Mouse (Mus musculus) lung, postnatal 25 days (tissue): ENCODE results near the gene Aen.

Experiments used
- DNase-seq: peaks from one replicate; pipeline ENCODE4 v3.0.0; 2022; ENCODE audit warnings: low spot score

The Aen gene

GRCm38 (mm10) chr7:78938957-78939602 is 43.4 kb downstream of the Aen start:
- no peak for DNase-seq

DNA sequence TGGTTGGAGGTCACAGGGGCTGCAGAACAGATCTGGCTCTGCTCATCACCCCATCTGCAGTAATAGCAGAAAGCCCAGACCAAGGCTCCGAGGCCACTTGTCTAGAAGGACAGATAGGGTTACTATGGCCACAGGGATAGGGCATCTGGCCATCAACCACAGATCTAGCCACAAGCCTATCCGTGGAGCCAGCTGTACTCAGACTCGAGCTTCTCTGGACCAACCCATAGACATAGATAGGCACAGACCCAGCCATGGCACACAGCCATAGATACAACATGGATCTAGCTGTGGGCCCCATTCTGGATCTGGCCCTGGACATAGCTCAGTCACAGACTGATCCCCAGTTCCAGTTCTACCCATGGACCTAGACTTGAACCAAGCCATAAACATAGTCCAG is 45.3 kb downstream of the Aen start:
- no peak for DNase-seq

DNA sequence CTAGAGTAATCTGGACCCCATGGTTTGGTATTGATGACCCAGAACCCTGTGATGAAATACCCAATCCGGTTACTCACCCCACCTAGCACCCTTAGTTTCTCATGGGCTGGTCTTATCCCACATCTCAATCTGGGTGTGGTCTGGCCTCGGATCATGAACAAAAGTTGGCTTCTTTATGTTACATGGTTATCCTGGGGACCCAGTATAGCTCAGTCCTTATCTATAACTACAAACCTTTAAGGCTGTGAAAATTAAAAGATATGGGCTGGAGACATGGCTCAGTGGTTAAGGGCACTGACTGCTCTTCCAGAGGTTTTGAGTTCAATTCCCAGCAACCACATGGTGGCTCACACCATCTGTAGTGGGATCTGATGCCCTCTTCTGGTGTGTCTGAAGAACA is 46.9 kb downstream of the Aen start:
- no peak for DNase-seq

- no peak for DNase-seq
Measured at GRCm38 (mm10) chr7:78953886-78954572, 58.4 kb downstream of the Aen start.

DNA sequence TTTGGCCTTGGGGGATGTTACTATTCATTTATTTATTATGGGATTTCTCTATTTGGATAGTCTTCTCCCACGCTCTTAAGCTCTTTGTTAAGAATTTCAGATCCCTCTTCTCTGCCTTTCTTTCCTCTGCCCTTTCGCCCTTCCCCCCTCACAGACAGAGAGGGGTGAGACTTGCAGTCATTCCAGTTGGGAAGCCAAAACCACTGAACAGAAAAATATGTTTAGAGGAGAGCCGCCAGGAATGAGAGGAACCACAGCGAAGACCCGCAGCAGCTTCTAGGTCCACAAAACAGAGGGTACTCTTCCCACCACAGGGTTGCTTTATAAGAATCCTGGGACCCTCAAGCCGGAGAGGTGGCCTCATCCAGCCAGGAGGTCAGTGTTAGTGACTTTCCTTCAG is 59.0 kb downstream of the Aen start:
- no peak for DNase-seq

DNA sequence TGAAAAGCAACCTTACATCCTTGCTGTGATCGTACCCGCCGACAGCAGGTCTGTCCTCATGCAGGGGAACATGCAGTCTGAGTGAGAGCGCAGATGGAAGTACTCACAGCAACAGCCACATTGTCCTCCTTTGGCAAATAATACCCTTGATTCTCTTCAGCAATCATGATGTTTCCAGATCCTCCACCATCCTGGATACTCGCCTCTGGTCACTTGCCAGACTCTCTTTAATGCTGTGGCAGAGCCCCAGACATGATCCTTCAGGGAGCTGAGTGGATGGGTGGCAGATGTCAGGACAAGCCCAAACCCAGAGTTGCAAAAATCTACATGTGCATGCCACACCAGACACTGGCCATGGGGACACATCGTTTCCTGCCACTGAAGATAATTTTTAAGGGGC is 59.4 kb downstream of the Aen start:
- DNase-seq = no peak

- no peak for DNase-seq
Measured at GRCm38 (mm10) chr7:78958499-78959073, 62.9 kb downstream of the Aen start.
